Mouse (Mus musculus) bone marrow, adult 2 months (tissue): Measurements from ENCODE around the gene Fzd10. TPM values are rescaled to one million over a fixed set of nuclear protein-coding genes. Genes with fewer than 3 reads are reported as not detected.

Experiments used
- H3K27ac ChIP-seq: fragments of 200-500 bp; 2 replicates; pipeline ENCODE4 v1.5.1; 2012; ENCODE audit warnings: low read depth, mild to moderate bottlenecking, control low read depth, inconsistent platforms, low read length; ENCODE audit not compliant: control insufficient read depth, poor library complexity, insufficient read depth
- H3K4me1 ChIP-seq: fragments of 200-500 bp; 2 replicates; pipeline ENCODE4 v1.6.1; 2011; ENCODE audit warnings: low read length; ENCODE audit not compliant: control insufficient read depth, insufficient read depth
- H3K4me3 ChIP-seq: fragments of 200-500 bp; replicated peaks from 2 replicates; pipeline ENCODE3; 2011; ENCODE audit warnings: mild to moderate bottlenecking, low read depth, low read length, control low read depth; ENCODE audit not compliant: control insufficient read depth
- CTCF ChIP-seq: fragments of 200-500 bp; IDR thresholded peaks from 2 replicates; pipeline ENCODE4 v1.5.1; 2011; ENCODE audit warnings: low read length, control low read depth; ENCODE audit not compliant: control insufficient read depth, insufficient read depth
- POLR2A ChIP-seq: fragments of 200-500 bp; IDR thresholded peaks from 2 replicates; pipeline ENCODE4 v1.6.1; 2011; ENCODE audit warnings: low read depth, mild to moderate bottlenecking, control low read depth, low read length, borderline replicate concordance; ENCODE audit not compliant: control insufficient read depth
- WGBS: fragments of 180-500 bp; shearing (Covaris S2); methylation state at CpG from one replicate; pipeline ENCODE4 v1.1.7; 2018; 5-methylcytosine and 5-hydroxymethylcytosine counted together
- polyA plus RNA-seq: library from polyadenylated mRNA; stranded (reverse); fragments of >200 nt; gene quantifications from 2 replicates; pipeline ENCODE4 v1.2.4, GENCODE M21; 2011; ENCODE audit warnings: low replicate concordance; ENCODE audit not compliant: missing spikeins, insufficient read depth, insufficient read length

Gene Fzd10
- polyA plus RNA-seq, 1 experiment: 0.62 TPM

- Histone ChIP-seq H3K27ac (no peak overlapping the region), H3K4me1 (no peaks in the 10 kb centered on the region), H3K4me3 (no peak overlapping the region)
- TF ChIP-seq CTCF: no peak
- 1% methylated on average over 9 of the region's 9 CpGs for WGBS
Measured at GRCm38 (mm10) chr5:128617621-128618020, 17.0 kb downstream of the Fzd10 start.

GRCm38 (mm10) chr5:128619987-128620386, 19.3 kb downstream of the Fzd10 start:
- TF ChIP-seq CTCF (no peak), POLR2A (no peak)
- WGBS: 70% methylated on average over 8 of the region's 8 CpGs
- Histone ChIP-seq H3K4me3 (no peak overlapping the region), H3K27ac (no peak overlapping the region), H3K4me1 (no peaks in the 10 kb centered on the region)

GRCm38 (mm10) chr5:128620408-128620807, 19.8 kb downstream of the Fzd10 start:
- no peak for TF ChIP-seq POLR2A
- TF ChIP-seq CTCF: no peak
- Histone ChIP-seq H3K4me3 (no peak overlapping the region), H3K27ac (no peak overlapping the region), H3K4me1 (no peaks in the 10 kb centered on the region)
- 19% methylated on average over 9 of the region's 9 CpGs for WGBS

- whole genome bisulfite sequencing: 77% methylated on average over 5 of the region's 5 CpGs
Measured at GRCm38 (mm10) chr5:128627763-128628162, 27.1 kb downstream of the Fzd10 start.

GRCm38 (mm10) chr5:128636648-128637047, 36.0 kb downstream of the Fzd10 start:
- Histone ChIP-seq H3K4me1 (no peaks in the 10 kb centered on the region), H3K27ac (no peak overlapping the region), H3K4me3 (no peak overlapping the region)
- no peak for TF ChIP-seq CTCF
- no peak for TF ChIP-seq POLR2A
- WGBS: 86% methylated on average over 9 of the region's 9 CpGs

More at GRCm38 (mm10) chr5:128627763-128628162, 27.1 kb downstream of the Fzd10 start:
- H3K4me3 ChIP-seq: no peak overlapping the region
- TF ChIP-seq CTCF (no peak), POLR2A (no peak)
- H3K4me1 ChIP-seq: no peaks in the 10 kb centered on the region
- H3K27ac ChIP-seq: no peak overlapping the region

- no peak overlapping the region for H3K27ac ChIP-seq
- WGBS: 81% methylated on average over 26 of the region's 26 CpGs
- no peak for TF ChIP-seq CTCF
- TF ChIP-seq POLR2A: no peak
- no peak overlapping the region for H3K4me3 ChIP-seq
- H3K4me1 ChIP-seq: no peaks in the 10 kb centered on the region
Measured at GRCm38 (mm10) chr5:128637071-128638015, 36.7 kb downstream of the Fzd10 start.

- WGBS: 18% methylated on average over 9 of the region's 9 CpGs
- Histone ChIP-seq H3K27ac (no peak overlapping the region), H3K4me3 (no peak overlapping the region), H3K4me1 (no peaks in the 10 kb centered on the region)
- TF ChIP-seq CTCF (no peak), POLR2A (no peak)
Measured at GRCm38 (mm10) chr5:128638716-128639115, 38.1 kb downstream of the Fzd10 start.

- Histone ChIP-seq H3K27ac (no peak overlapping the region), H3K4me1 (no peaks in the 10 kb centered on the region), H3K4me3 (no peak overlapping the region)
- TF ChIP-seq CTCF: no peak
- TF ChIP-seq POLR2A: no peak
- WGBS: 80% methylated on average over 4 of the region's 4 CpGs
Measured at GRCm38 (mm10) chr5:128643065-128643464, 42.4 kb downstream of the Fzd10 start.
